Mouse (Mus musculus) lung, embryonic 14.5 days (tissue): ENCODE results near the gene Mybl2. TPM values are rescaled to one million over a fixed set of nuclear protein-coding genes. Genes with fewer than 3 reads are reported as not detected.

Experiments
- ATAC-seq: fragments of 200-750 bp; cut with Nextera tagmentation; 2 replicates; pipeline ENCODE4 v1.8.0; 2017; ENCODE audit warnings: mild to moderate bottlenecking, moderate TSS enrichment, moderate library complexity; ENCODE audit not compliant: insufficient read depth
- DNase-seq: peaks from one replicate; pipeline ENCODE4 v3.0.0-alpha.2; 2015
- H3K27ac ChIP-seq: fragments of 300-500 bp; sonication (generic); 2 replicates; pipeline ENCODE4 v1.5.1; 2014; ENCODE audit warnings: low read depth, mild to moderate bottlenecking, moderate library complexity
- H3K27me3 ChIP-seq: fragments of 300-500 bp; sonication (generic); 2 replicates; pipeline ENCODE4 v1.6.1; 2014; ENCODE audit warnings: low read length, control low read depth; ENCODE audit not compliant: insufficient read depth
- H3K36me3 ChIP-seq: fragments of 300-500 bp; sonication (generic); 2 replicates; pipeline ENCODE4 v1.6.1; 2014; ENCODE audit warnings: control low read depth; ENCODE audit not compliant: insufficient read depth
- H3K4me1 ChIP-seq: fragments of 300-500 bp; sonication (generic); 2 replicates; pipeline ENCODE4 v1.6.1; 2014; ENCODE audit warnings: antibody characterized with exemption, control low read depth; ENCODE audit not compliant: insufficient read depth
- H3K4me2 ChIP-seq: fragments of 300-500 bp; sonication (generic); 2 replicates; pipeline ENCODE4 v1.6.1; 2014; ENCODE audit warnings: mild to moderate bottlenecking
- H3K4me3 ChIP-seq: fragments of 300-500 bp; sonication (generic); 2 replicates; pipeline ENCODE4 v1.5.1; 2014; ENCODE audit warnings: low read depth, low read length
- H3K9ac ChIP-seq: fragments of 300-500 bp; sonication (generic); 2 replicates; pipeline ENCODE4 v1.6.1; 2014
- H3K9me3 ChIP-seq: fragments of 300-500 bp; sonication (generic); 2 replicates; pipeline ENCODE4 v1.6.1; 2016; ENCODE audit warnings: low read depth, low read length, control low read depth
- CTCF ChIP-seq: IDR thresholded peaks from 2 replicates; pipeline ENCODE4 v1.5.1; 2016; ENCODE audit warnings: antibody characterized with exemption, low read depth
- WGBS: fragments of 180-500 bp; shearing (Covaris S2); extraction: QIAGEN DNeasy Blood & Tissue Kit; methylation state at CpG from one replicate; pipeline ENCODE4 v1.1.7; 2014; 5-methylcytosine and 5-hydroxymethylcytosine counted together
- polyA plus RNA-seq: library from polyadenylated mRNA; unstranded; fragments of >200 nt; fragmentation: Nextera tagmentation; extraction: Ambion mirVana; gene quantifications from 2 replicates; pipeline ENCODE4 v1.2.1, GENCODE M21; 2014

Gene Mybl2
- polyA plus RNA-seq, 1 experiment from 2014 or later, result 39.5 TPM

GRCm38 (mm10) chr2:163095784-163096183 lies 41.3 kb downstream of the Mybl2 start:
- no peaks in the 10 kb centered on the region for H3K27me3 ChIP-seq
- H3K9ac ChIP-seq, result no peak overlapping the region
- TF ChIP-seq CTCF, result no peak
- H3K27ac ChIP-seq, result no peak overlapping the region; the same call in 1 of the 2 replicates
- no peaks in the 10 kb centered on the region for H3K36me3 ChIP-seq
- ATAC-seq (0 out of 2 replicates have a peak, but pooled peaks have one; percentile 62), DNase-seq (peak; percentile 81)
- no peaks in the 10 kb centered on the region for H3K9me3 ChIP-seq
- no peaks in the 10 kb centered on the region for H3K4me1 ChIP-seq
- no peak overlapping the region for H3K4me3 ChIP-seq
- H3K4me2 ChIP-seq, result no peak overlapping the region
- 15% methylated on average over 3 of the region's 3 CpGs for WGBS

GRCm38 (mm10) chr2:163099919-163100318 lies 45.4 kb downstream of the Mybl2 start:
- no peaks in the 10 kb centered on the region for H3K36me3 ChIP-seq
- H3K4me3 ChIP-seq, result no peak overlapping the region
- TF ChIP-seq CTCF, result no peak
- no peaks in the 10 kb centered on the region for H3K27me3 ChIP-seq
- no peaks in the 10 kb centered on the region for H3K4me1 ChIP-seq
- DNase-seq (no peak), ATAC-seq (no peak)
- H3K4me2 ChIP-seq, result no peak overlapping the region
- no peak overlapping the region for H3K27ac ChIP-seq
- no peak overlapping the region for H3K9ac ChIP-seq
- H3K9me3 ChIP-seq, result no peaks in the 10 kb centered on the region
- 34% methylated on average over 8 of the region's 8 CpGs for WGBS

- ATAC-seq (no peak), DNase-seq (no peak)
- no peak for TF ChIP-seq CTCF
- H3K4me2 ChIP-seq, result no peak overlapping the region
- no peaks in the 10 kb centered on the region for H3K36me3 ChIP-seq
- H3K27ac ChIP-seq, result no peak overlapping the region
- H3K4me3 ChIP-seq, result no peak overlapping the region
- no peaks in the 10 kb centered on the region for H3K9me3 ChIP-seq
- 53% methylated on average over 5 of the region's 5 CpGs for WGBS
- H3K4me1 ChIP-seq, result no peaks in the 10 kb centered on the region
- H3K27me3 ChIP-seq, result no peaks in the 10 kb centered on the region
- no peak overlapping the region for H3K9ac ChIP-seq
These were observed 46.1 kb downstream of the Mybl2 start for GRCm38 (mm10) chr2:163100551-163100950.

GRCm38 (mm10) chr2:163101646-163102203 lies 47.2 kb downstream of the Mybl2 start:
- peak; percentile 92 for TF ChIP-seq CTCF
- Histone ChIP-seq H3K4me3 (no peak overlapping the region), H3K27me3 (no peaks in the 10 kb centered on the region), H3K4me2 (no peak overlapping the region), H3K4me1 (no peaks in the 10 kb centered on the region), H3K9ac (no peak overlapping the region), H3K36me3 (no peaks in the 10 kb centered on the region), H3K27ac (no peak overlapping the region), H3K9me3 (no peaks in the 10 kb centered on the region)
- 2% methylated on average over 10 of the region's 10 CpGs for WGBS
- DNase-seq (peak; percentile 89), ATAC-seq (peak; percentile 69)

- Histone ChIP-seq H3K36me3 (no peaks in the 10 kb centered on the region), H3K4me3 (no peak overlapping the region), H3K4me2 (no peak overlapping the region), H3K27ac (no peak overlapping the region), H3K9me3 (no peaks in the 10 kb centered on the region), H3K4me1 (no peaks in the 10 kb centered on the region), H3K9ac (no peak overlapping the region), H3K27me3 (no peaks in the 10 kb centered on the region)
- DNase-seq, result no peak
- no peak for ATAC-seq
- no peak for TF ChIP-seq CTCF
- WGBS, result 31% methylated on average over 7 of the region's 7 CpGs
These were observed 47.7 kb downstream of the Mybl2 start for GRCm38 (mm10) chr2:163102216-163102615.

- DNase-seq (no peak), ATAC-seq (no peak)
- no peak for TF ChIP-seq CTCF
- Histone ChIP-seq H3K9ac (no peak overlapping the region), H3K9me3 (no peaks in the 10 kb centered on the region), H3K4me3 (no peak overlapping the region), H3K27me3 (no peaks in the 10 kb centered on the region), H3K4me2 (no peak overlapping the region), H3K27ac (no peak overlapping the region), H3K4me1 (no peaks in the 10 kb centered on the region), H3K36me3 (no peaks in the 10 kb centered on the region)
- WGBS, result 51% methylated on average over 18 of the region's 18 CpGs
These were observed 48.6 kb downstream of the Mybl2 start for GRCm38 (mm10) chr2:163102900-163103653.

- H3K4me3 ChIP-seq, result no peak overlapping the region
- no peaks in the 10 kb centered on the region for H3K4me1 ChIP-seq
- no peak overlapping the region for H3K9ac ChIP-seq
- H3K27ac ChIP-seq, result no peak overlapping the region
- H3K4me2 ChIP-seq, result no peak overlapping the region
- DNase-seq, result no peak
- TF ChIP-seq CTCF, result no peak
- H3K36me3 ChIP-seq, result no peaks in the 10 kb centered on the region
- H3K9me3 ChIP-seq, result no peaks in the 10 kb centered on the region
- no peak for ATAC-seq
- WGBS, result 74% methylated on average over 13 of the region's 13 CpGs
- H3K27me3 ChIP-seq, result no peaks in the 10 kb centered on the region
These were observed 49.7 kb downstream of the Mybl2 start for GRCm38 (mm10) chr2:163104086-163104770.
